Mouse (Mus musculus): ENCODE measurements at regions not wholly inside any gene's neighbourhood (a gene's known extent, or its start where the extent isn't known, plus 50 kb on each side); places are given as distances from the start of the nearest gene placed in this dataset.

DNA sequence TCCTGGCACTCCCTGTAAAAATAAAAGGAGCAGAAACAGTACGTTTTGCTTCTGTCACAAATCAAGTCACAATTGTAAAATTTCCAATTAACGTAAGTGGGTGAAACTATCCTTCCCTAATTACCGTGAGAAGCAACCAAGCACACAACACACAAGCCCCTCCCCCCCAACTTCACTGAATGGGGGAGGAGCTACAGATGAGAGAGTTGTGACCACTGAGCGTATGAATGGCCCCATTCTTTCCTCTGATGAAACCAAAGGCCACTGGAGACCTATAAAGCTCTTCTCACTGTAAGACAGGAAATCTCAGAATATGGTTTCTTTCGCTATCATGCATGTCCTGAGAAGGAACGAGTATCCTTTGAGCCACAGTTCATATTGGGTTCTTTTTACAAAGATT is 345.6 kb upstream of the Chd6 start:
- no peak for TF ChIP-seq CTCF (IDR thresholded peaks at IDR 0.05; ENCODE audit: extremely low read depth, insufficient read depth, insufficient read length, insufficient replicate concordance)
- no peak for TF ChIP-seq POLR2A (IDR thresholded peaks at IDR 0.05; ENCODE audit: low read depth, low read length)
